Mouse (Mus musculus): ENCODE measurements around the gene Tnfrsf9. TPM values are rescaled to one million over a fixed set of nuclear protein-coding genes. Genes with fewer than 3 reads are reported as not detected.
A peak's percentile ranks its signal among the peaks of the same experiment; 100 is the strongest.

Gene Tnfrsf9
- polyA plus RNA-seq, 1 experiment from 2014 or later: 0.33 TPM

GRCm38 (mm10) chr4:150927789-150928188, 13.4 kb downstream of the Tnfrsf9 start:
- H3K4me2 ChIP-seq (ENCODE audit: low read depth, low read length): no peak overlapping the region
- H3K9ac ChIP-seq (replicated peaks): no peak overlapping the region
- TF ChIP-seq CTCF (IDR thresholded peaks at IDR 0.05; ENCODE audit: low read depth): no peak
- no peak for TF ChIP-seq EP300 (IDR thresholded peaks at IDR 0.05; ENCODE audit: low read depth)
- no peaks in the 10 kb centered on the region for H3K9me3 ChIP-seq (ENCODE audit: low read length)
- no peaks in the 10 kb centered on the region for H3K4me1 ChIP-seq (ENCODE audit: insufficient read depth)
- H3K4me3 ChIP-seq (ENCODE audit: low read depth, low read length): no peak overlapping the region
- no peaks in the 10 kb centered on the region for H3K36me3 ChIP-seq (replicated peaks; ENCODE audit: insufficient read depth, low read length)
- H3K27ac ChIP-seq (ENCODE audit: low read depth): no peak overlapping the region
- WGBS (ENCODE audit: insufficient replicate concordance): 41% methylated on average over 10 of the region's 10 CpGs
- peaks cover 6% of the 10 kb centered on the region; the same call in 1 of the 2 replicates for H3K27me3 ChIP-seq (ENCODE audit: insufficient read depth, low read length)
- DNase-seq (no peak), ATAC-seq (no peak)

- 78% methylated on average over 1 of the region's 1 CpGs for WGBS (ENCODE audit: insufficient replicate concordance)
- no peak overlapping the region for H3K9ac ChIP-seq (replicated peaks)
- no peak overlapping the region for H3K27ac ChIP-seq (ENCODE audit: low read depth)
- TF ChIP-seq EP300 (IDR thresholded peaks at IDR 0.05; ENCODE audit: low read depth) (no peak), CTCF (IDR thresholded peaks at IDR 0.05; ENCODE audit: low read depth) (no peak)
- H3K27me3 ChIP-seq (ENCODE audit: insufficient read depth, low read length): 0 out of 2 replicates have a peak, but pooled peaks cover 2% of the 10 kb centered on the region
- DNase-seq (no peak), ATAC-seq (no peak)
- no peak overlapping the region for H3K4me2 ChIP-seq (ENCODE audit: low read depth, low read length)
- 0 out of 2 replicates have a peak, but pooled peaks cover 3% of the 10 kb centered on the region for H3K4me1 ChIP-seq (ENCODE audit: insufficient read depth)
- H3K36me3 ChIP-seq (replicated peaks; ENCODE audit: insufficient read depth, low read length): no peaks in the 10 kb centered on the region
- H3K4me3 ChIP-seq (ENCODE audit: low read depth, low read length): no peak overlapping the region
- no peaks in the 10 kb centered on the region for H3K9me3 ChIP-seq (ENCODE audit: low read length)
Measured at GRCm38 (mm10) chr4:150933503-150933902, 19.1 kb downstream of the Tnfrsf9 start.

GRCm38 (mm10) chr4:150937293-150938062, 23.1 kb downstream of the Tnfrsf9 start:
- Histone ChIP-seq H3K27me3 (ENCODE audit: insufficient read depth, low read length) (no peaks in the 10 kb centered on the region), H3K4me2 (ENCODE audit: low read depth, low read length) (peak overlapping the region; percentile 9; the same call in 1 of the 2 replicates), H3K4me1 (ENCODE audit: insufficient read depth) (0 out of 2 replicates have a peak, but pooled peaks cover 3% of the 10 kb centered on the region), H3K4me3 (ENCODE audit: low read depth, low read length) (no peak overlapping the region), H3K27ac (ENCODE audit: low read depth) (no peak overlapping the region), H3K9me3 (ENCODE audit: low read length) (no peaks in the 10 kb centered on the region), H3K36me3 (replicated peaks; ENCODE audit: insufficient read depth, low read length) (no peaks in the 10 kb centered on the region), H3K9ac (replicated peaks) (no peak overlapping the region)
- TF ChIP-seq EP300 (IDR thresholded peaks at IDR 0.05; ENCODE audit: low read depth) (no peak), CTCF (IDR thresholded peaks at IDR 0.05; ENCODE audit: low read depth) (no peak)
- DNase-seq (no peak), ATAC-seq (no peak)
- 75% methylated on average over 16 of the region's 16 CpGs for WGBS (ENCODE audit: insufficient replicate concordance)

GRCm38 (mm10) chr4:150938063-150938452, 23.7 kb downstream of the Tnfrsf9 start:
- Histone ChIP-seq H3K36me3 (replicated peaks; ENCODE audit: insufficient read depth, low read length) (no peaks in the 10 kb centered on the region), H3K9ac (replicated peaks) (no peak overlapping the region), H3K4me3 (ENCODE audit: low read depth, low read length) (no peak overlapping the region), H3K9me3 (ENCODE audit: low read length) (no peaks in the 10 kb centered on the region), H3K27me3 (ENCODE audit: insufficient read depth, low read length) (no peaks in the 10 kb centered on the region), H3K4me1 (ENCODE audit: insufficient read depth) (0 out of 2 replicates have a peak, but pooled peaks cover 3% of the 10 kb centered on the region), H3K4me2 (ENCODE audit: low read depth, low read length) (peak overlapping the region; percentile 9; the same call in 1 of the 2 replicates), H3K27ac (ENCODE audit: low read depth) (no peak overlapping the region)
- ATAC-seq (no peak), DNase-seq (no peak)
- TF ChIP-seq CTCF (IDR thresholded peaks at IDR 0.05; ENCODE audit: low read depth): no peak
- TF ChIP-seq EP300 (IDR thresholded peaks at IDR 0.05; ENCODE audit: low read depth): no peak
- 24% methylated on average over 14 of the region's 14 CpGs for WGBS (ENCODE audit: insufficient replicate concordance)

- no peak overlapping the region for H3K9ac ChIP-seq (replicated peaks)
- DNase-seq: no peak
- H3K4me1 ChIP-seq (ENCODE audit: insufficient read depth): 0 out of 2 replicates have a peak, but pooled peaks cover 3% of the 10 kb centered on the region
- no peak overlapping the region for H3K27ac ChIP-seq (ENCODE audit: low read depth)
- no peaks in the 10 kb centered on the region for H3K36me3 ChIP-seq (replicated peaks; ENCODE audit: insufficient read depth, low read length)
- H3K4me3 ChIP-seq (ENCODE audit: low read depth, low read length): no peak overlapping the region
- TF ChIP-seq EP300 (IDR thresholded peaks at IDR 0.05; ENCODE audit: low read depth): no peak
- ATAC-seq: no peak
- WGBS (ENCODE audit: insufficient replicate concordance): 65% methylated on average over 13 of the region's 13 CpGs
- H3K9me3 ChIP-seq (ENCODE audit: low read length): no peaks in the 10 kb centered on the region
- no peaks in the 10 kb centered on the region for H3K27me3 ChIP-seq (ENCODE audit: insufficient read depth, low read length)
- H3K4me2 ChIP-seq (ENCODE audit: low read depth, low read length): no peak overlapping the region
Measured at GRCm38 (mm10) chr4:150939991-150940651, 25.8 kb downstream of the Tnfrsf9 start.

- no peaks in the 10 kb centered on the region for H3K27me3 ChIP-seq (ENCODE audit: insufficient read depth, low read length)
- DNase-seq (no peak), ATAC-seq (no peak)
- H3K9me3 ChIP-seq (ENCODE audit: low read length): no peaks in the 10 kb centered on the region
- H3K27ac ChIP-seq (ENCODE audit: low read depth): no peak overlapping the region
- H3K9ac ChIP-seq (replicated peaks): no peak overlapping the region
- 88% methylated on average over 7 of the region's 7 CpGs for WGBS (ENCODE audit: insufficient replicate concordance)
- H3K4me2 ChIP-seq (ENCODE audit: low read depth, low read length): no peak overlapping the region
- no peak overlapping the region for H3K4me3 ChIP-seq (ENCODE audit: low read depth, low read length)
- TF ChIP-seq CTCF (IDR thresholded peaks at IDR 0.05; ENCODE audit: low read depth) (no peak), EP300 (IDR thresholded peaks at IDR 0.05; ENCODE audit: low read depth) (no peak)
- H3K4me1 ChIP-seq (ENCODE audit: insufficient read depth): no peaks in the 10 kb centered on the region
- H3K36me3 ChIP-seq (replicated peaks; ENCODE audit: insufficient read depth, low read length): no peaks in the 10 kb centered on the region
Measured at GRCm38 (mm10) chr4:150944707-150945106, 30.3 kb downstream of the Tnfrsf9 start.
